Mouse (Mus musculus) gastrocnemius, postnatal 4 days (tissue): ENCODE data around the gene Ddx41. TPM values are rescaled to one million over a fixed set of nuclear protein-coding genes. Genes with fewer than 3 reads are reported as not detected.
A peak's percentile ranks its signal among the peaks of the same experiment; 100 is the strongest.
"Not testable (repeated sequence)": the region's sequence is repeated elsewhere in the genome, so short reads cannot be mapped to it uniquely, and the experiment has no call there.

ENCODE experiments used
- DNase-seq, 2 experiments: peaks; one replicate each; pipeline ENCODE4 v3.0.0; 2021 to 2022; ENCODE audit warnings: low spot score in 2 of 2, mixed read lengths in 2 of 2
- long read RNA-seq, 2 experiments: library from polyadenylated mRNA; stranded (forward); transcript quantifications; one replicate each; pipeline ENCODE4 v2.0.0; 2021
- total RNA-seq, 2 experiments: library from RNA; stranded (reverse); gene quantifications; 2 replicates each; pipeline ENCODE4 v1.2.3; 2021

Gene Ddx41
- 10 to 100 TPM; 19.9 to 20.9 TPM for total RNA-seq
- long read RNA-seq, experiment 1, transcript Ddx41-201 (17 exons, 2,205 nt): major isoform, 36 of 52 reads
- long read RNA-seq, experiment 1, partial matches to known transcripts: 3 of 52 reads
- long read RNA-seq, experiment 1, other reads (novel, unspliced or antisense): 13 of 52 reads
- long read RNA-seq, experiment 2, transcript Ddx41-201 (17 exons, 2,205 nt): major isoform, 30 of 46 reads
- long read RNA-seq, experiment 2, partial matches to known transcripts: 5 of 46 reads
- long read RNA-seq, experiment 2, other reads (novel, unspliced or antisense): 11 of 46 reads

DNA sequence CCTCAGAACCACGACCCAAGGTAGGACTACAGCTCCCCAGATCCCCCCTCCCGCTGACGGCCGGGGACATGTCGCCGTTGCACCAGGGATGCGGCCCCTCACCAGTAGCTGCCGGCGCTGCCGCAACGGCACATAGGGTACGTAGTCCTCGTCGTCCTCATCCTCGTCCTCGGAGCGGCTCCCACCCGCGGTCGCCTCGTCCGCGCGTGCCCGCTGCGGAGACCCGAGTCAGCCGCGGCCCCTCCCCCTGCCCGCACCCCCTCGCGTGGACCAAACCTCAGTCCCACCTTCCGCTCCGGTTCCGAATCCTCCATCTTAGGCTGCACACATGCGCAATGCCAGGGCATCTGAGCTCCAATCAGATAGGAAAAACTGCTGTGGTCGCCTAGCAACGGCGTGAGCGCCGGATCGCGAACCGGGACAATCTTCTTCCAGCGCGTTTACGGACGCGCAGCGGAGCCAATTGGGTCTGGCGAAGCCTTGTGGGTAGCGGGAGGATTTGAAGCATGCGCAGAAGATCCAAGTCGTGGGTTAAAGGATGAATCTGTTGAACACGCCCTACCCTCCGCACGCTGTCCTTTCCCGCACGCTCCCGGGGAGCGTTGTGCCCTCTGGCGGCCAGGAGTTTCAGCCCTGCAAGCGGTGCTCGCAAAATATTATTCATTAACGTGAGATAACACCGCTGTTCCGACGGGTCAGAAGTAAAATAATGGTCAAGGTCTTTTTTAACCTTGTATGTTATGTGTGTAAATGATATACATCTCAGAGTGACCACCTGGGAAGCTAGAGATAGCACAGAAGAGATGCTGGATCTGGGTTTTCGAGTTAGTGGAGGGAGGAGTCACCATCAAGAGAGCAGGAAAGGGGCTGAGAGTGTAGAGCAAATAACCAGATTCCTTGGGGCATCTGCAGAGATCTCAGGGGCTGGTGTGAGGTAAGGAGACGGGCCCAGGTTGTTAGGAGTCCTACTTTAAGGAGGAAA, at the start of gene Ddx41:
Gene Ddx41 (minus strand): TSS at position 465 of the 982 bp plus-strand sequence.
- DNase-seq: peak; percentile 96 to 97

DNA sequence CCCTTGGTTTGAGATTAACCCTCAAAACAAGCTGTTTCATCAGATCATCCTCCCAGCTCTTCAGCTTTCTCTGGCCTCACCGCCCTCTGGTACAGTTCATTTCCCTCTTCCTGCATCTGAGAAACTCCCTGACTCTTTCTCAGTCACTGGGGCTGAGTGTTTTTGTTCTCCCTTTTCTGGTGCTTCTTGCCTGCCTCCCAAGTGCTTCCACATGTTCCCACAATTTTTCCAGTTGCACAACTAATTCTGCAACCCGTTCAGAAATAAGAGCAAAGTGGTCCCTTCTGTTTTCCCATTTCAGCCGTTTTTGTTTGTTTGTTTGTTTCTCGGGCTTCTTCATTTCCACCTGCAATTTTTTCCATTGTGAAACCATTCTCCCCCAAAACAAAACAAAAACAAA, 41.6 kb upstream of the Ddx41 start:
- no peak for DNase-seq

DNA sequence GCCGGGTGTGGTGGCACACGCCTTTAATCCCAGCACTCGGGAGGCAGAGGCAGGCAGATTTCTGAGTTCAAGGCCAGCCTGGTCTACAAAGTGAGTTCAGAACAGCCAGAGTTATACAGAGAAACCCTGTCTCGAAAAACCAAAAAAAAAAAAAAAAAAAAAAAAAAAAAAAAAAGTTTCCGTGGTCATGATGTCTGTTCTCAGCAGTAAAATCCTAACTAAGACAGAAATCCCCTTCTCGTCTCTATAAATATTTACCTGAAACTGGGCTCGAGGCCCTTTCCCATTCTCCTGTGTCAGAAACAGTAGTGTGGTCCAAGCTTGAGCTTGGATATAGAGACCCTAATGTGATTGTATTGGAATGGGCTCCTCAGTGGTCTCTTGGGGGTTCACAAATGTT, 40.4 kb upstream of the Ddx41 start:
- DNase-seq: not testable (repeated sequence)

DNA sequence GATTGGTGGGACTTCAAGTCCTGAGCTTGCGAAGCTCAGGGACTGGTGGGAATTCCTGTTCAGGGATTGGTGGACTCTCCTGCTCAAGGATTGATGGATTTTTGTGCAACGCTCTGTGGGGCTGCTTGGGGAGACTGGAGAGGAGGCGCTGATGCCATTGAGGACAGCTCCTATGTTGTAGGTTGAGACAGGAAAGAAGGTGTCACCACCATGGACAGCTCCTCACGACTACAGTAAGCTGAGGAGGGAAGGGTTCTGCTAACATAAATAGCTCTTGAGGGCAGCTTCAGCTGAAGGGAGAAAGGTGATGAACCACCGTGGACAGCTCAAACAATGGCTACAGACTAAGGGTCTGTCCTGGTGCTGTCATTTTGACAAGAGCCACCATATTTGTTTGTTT, 39.5 kb upstream of the Ddx41 start:
- DNase-seq: no peak

DNA sequence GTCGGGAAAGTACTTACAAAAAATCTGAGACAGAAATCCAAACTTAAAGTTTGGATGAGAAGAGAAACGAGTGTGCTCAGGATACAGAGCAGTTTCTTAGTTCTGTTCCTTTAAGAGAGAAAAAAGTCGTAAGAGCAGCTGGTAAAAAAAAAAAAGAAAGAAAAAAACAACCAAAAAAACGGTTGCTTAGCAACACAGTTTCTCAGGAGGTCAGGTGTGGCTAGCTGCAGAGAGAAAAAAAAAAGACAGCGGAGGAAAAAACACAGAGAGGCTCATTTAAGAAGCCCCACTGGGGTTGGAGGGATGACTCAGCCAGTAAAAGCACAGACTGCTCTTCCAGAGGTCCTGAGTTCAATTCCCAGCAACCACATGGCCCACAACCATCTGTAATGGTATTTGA, 37.9 kb upstream of the Ddx41 start:
- DNase-seq: no peak

DNA sequence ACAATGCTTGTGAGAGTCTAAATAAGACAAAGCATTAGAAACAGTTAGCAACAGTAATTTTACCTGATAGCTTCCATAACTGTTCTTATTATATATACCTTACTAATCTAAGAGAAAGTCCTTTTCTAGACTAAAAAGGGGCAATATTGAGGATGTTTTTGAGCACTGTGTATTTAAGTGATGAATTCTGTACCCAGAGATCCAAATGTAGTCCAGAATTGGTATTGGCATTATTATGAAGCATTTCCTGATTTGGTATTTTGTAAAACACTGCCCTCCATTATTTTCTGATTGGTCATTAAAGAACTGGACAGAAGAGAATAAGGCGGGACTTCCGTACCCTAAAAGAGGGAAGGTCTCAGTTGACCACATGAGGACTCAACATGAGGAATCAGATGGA, 37.0 kb upstream of the Ddx41 start, which contains the start of gene Tmed9:
Gene Tmed9 (plus strand): TSS at position 301 of the 400 bp plus-strand sequence.
- no peak for DNase-seq

DNA sequence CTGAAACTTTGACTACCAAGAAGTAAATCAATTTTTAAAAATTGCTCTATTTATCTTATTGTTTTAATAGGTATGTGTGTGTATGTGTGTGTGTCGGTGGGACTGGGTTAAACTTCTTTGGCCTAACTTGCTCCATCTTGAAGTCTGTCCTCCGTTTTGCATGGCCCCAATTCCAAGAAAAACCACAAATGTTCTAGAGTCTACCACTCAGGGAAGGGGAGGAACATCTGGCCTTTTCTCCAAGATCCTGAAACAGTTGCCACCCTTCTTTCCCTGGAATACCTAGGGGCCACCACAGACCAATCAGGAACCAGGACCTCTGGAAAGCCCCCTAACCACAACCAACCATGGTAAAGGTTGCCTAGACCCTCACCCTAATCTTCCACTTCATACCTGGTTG, 35.5 kb upstream of the Ddx41 start:
- DNase-seq: no peak

DNA sequence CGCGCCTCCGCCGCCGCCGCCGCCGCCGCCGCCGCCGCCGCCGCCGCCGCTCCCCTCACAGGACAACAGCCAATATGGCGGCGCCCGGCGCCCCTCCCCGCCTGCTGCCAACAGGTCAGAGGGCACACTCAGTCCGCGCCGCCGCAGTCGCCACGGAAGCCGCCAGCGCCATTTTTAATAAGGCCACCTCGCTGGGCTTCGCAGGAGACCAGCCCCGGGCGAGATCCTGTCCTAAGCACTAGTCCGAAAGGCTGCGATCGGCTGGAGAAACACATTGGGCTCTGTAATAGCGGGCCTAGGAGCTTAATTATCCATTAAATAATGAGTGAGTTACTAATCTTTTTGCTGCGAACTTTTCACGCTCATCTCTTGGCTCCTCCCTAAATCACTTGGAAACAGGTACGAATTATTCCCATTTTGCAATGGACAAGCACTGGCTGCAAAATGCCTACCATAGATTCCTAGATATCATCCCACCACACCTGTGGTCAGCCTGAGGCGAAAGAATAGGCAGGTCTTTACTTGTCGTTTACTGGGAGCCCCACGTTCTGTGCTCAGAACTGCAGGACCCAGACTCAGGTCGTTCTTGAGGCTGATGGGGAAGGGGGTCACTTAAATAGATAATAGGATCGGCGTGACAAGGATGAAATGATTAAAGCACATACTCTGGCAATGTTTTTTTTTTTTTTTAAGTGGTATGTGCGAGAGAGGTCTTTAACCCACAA, 34.7 kb upstream of the Ddx41 start, which contains the start of gene Fam193b:
Gene Fam193b (minus strand): TSS at position 94 of the 725 bp plus-strand sequence.
- DNase-seq: peak; percentile 93 to 95

DNA sequence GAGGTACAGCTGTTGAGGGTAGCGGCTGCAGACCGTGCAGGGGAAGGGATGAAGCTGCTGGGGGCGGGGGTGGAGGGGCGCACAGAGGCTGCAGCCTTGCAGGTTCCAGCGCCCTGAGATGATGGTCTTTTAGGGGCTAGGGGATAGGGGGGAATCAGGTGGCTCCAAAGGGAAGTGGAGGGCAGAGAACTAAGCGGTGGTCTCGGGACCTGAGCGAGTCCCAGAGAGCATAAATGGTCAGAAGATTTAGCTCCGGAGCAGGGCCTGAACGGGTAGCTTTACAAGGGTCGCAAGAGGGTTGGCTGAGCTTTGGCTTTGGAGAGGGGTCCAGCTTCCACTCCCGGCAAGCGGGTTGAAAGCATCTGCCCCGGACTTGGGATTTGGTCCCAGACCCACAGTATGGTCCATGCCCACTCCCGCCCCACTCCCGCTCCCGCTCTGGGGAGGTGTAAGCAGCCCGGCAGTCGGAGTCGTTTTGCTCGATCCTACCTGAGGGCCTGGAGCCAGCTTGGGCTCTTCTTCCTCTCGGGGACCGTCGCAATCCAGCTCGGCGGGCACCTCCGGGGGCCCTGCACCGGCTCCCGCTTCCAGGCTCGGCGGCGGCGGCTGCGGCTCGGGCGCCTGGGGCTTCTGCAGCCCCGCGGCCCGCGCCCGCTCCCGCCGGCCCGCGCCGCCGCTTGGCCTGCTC, 34.0 kb upstream of the Ddx41 start:
- peak; percentile 29 to 54 for DNase-seq

DNA sequence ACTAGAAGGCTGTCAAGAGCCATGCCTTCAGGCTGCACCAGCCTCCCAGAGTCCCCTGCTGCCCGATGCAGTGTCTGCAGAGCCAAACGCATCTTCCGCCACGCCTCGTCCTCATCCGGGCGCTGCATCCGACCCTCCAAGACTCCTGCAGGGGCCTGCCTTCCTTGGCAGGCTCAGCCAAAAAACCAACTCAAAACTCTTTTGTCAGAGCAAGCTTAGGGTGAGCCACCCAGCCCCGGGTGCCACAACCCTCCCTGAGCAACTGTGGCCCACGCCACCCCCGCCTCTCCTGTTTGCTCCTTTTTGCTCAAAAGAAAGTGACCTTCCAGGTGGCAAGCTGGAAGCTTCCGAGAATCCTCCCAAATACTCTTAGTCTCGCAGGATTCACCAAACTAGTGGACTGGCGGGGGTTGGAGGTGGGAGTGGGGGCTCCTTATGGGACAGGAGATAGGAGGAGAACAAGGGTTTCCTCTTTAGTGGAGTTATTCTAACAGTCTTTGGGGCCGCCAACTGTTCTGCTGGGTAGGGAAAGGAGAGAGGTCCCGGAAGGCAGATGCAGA, 33.3 kb upstream of the Ddx41 start:
- DNase-seq: peak in 1 of 2 experiments; percentile 26

DNA sequence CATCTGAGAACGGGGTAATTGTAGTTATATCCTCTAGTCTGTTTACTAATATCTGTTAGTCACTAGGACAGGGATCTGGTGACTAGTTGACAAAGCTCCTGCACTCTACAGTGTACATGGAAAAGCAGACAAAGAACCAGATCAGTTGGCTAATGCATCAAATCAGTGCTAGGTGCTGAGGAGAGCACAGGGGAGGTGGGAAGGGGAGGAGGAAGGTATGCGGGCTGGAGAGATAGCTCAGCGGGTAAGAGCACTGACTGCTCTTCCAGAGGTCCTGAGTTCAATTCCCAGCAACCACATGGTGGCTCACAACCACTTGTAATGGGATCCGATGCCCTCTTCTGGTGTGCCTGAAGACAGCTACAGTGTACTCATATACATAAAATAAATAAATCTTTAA, 32.1 kb upstream of the Ddx41 start:
- not testable (repeated sequence) for DNase-seq

DNA sequence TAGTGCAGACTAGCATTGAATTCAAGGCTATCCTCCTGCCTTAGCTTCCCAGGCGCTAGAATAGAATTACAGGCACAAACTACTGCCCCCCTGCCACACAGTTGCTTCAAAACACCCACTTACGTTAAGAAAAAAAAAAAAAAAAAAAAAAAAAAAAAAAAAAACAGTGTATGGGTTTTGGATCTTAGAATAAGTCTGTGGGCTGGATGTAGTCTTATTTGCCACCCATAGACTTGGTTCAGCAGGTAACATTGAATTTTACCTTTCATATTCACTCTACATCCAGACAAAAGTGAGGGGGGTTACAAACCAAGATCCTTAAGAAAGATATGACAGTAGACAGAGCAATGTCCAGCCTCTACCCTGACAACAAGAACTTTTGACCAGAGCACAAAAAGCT, 31.5 kb upstream of the Ddx41 start:
- no peak for DNase-seq

DNA sequence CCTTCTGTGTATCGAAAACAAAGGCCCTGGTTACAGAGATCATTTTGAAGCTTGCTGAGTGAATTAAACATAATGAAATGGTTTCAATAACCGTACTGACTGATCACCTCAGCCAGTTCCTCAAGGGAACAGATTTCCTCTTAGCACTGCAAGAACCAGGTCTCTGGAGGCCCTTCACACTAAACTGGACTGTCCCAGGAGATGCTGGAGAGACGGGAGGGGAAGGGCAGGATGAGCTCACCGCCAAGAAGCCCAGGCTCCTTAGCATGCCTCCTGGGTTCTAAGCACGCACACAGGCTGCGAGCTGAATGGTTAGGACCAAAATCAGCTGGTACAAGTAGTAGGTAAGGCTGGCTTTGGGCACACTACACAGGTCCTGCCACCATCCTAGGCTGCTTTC, 30.5 kb upstream of the Ddx41 start:
- no peak for DNase-seq

DNA sequence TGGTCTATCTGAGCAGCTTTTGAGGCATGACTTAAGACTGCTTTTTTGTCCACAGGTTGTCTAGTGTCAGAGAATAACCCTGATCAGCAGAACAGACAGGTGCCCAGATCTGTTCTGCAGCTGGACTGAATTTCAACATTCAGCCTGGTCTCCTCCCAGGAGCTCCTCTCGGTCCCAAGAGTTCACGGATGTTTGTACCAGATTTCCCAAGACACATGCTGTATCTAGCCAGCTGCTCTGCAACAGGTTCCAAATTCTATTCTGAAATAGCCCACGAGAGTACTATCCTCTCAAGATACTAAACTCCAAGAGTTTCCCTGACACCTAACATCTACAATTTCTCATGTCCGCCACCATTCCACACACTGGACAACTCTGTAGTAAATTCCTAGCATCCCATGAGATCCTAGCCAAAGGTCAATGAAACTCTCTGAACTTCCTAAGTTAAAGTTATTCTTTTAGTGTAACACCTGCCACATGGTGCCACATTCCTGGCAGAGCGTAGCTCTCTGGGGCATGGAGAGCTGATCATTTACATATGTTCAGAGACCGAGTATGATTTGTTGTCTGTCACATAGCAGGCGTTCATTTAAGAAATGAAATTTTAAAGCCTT, 26.9 kb upstream of the Ddx41 start:
- no peak for DNase-seq

DNA sequence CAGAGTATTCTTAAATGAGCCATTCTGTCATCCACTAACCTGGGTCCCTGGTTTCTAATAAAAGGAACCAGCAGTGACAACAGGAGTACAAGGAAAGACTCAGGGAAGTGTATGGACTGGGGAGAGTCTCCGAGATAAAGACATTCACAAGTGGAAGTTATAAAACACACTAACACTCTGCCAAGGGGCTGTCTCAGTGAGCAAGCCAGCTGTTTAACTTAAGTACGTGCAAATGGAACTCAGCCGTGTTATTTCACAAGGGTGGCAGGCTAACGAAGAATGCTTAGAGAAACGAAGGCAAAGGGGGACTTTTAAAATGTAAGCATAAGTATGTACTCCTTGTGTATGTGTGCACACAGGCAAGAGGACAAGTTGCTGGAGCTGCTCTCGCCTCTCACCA, 21.0 kb upstream of the Ddx41 start:
- no peak for DNase-seq

DNA sequence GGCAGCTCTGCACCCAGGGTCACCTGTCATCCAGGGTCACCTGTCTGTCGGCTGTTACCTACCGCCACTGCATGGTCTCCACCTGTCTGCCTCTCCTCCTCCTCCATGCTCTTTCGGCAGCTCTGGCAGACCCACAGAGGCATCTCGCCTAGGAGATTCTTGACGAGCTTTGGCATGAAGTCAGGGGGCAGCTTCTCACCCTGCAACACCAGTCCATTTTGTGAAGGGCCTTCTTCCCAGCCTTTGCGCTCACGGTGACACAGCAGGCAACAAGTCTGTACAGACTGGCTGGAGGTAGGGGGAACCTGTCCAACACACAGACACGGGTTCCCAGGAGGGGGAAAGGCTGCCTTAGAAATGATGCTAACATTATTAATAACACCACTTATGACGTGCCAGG, 19.5 kb upstream of the Ddx41 start:
- DNase-seq: no peak

DNA sequence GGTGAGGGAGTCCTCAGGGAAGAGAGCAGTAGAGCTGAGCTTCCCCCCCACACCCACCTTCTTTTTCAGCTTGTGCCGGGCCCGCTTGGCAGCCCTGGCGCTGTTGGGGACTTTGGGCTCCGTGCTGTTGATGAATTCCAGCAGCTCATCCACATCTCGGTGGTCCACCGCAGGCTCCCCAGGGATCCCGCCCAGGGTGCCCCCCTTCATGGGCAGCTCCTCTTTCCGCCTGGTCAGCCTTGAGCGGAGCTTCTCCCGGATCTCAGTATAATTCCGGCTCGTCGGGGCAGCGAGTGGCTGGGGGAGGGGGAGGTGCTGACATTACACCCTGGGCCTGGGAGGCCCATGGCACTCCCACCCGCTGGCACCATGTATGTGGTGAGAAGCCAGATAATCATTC, 12.6 kb upstream of the Ddx41 start:
- DNase-seq: no peak

DNA sequence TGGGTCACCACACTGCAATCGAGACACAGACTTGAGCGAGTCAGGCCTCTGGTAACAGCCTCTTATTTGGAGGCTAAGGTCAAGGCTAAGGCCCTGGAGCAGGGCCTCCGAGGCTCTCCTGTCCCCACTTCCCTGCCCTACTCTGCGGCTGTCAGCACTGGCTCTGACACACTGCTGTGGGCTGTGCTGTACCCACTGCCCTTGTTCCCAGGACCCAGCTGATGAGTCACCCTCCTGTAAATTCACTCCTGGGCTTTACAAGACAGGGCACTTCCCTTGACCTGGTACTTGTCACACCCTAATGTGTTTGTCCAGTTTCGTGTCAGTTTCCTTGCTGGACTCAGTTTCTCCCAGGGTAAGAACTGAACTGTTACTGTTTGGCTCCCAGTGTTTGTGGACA, 12.0 kb upstream of the Ddx41 start:
- DNase-seq: no peak

DNA sequence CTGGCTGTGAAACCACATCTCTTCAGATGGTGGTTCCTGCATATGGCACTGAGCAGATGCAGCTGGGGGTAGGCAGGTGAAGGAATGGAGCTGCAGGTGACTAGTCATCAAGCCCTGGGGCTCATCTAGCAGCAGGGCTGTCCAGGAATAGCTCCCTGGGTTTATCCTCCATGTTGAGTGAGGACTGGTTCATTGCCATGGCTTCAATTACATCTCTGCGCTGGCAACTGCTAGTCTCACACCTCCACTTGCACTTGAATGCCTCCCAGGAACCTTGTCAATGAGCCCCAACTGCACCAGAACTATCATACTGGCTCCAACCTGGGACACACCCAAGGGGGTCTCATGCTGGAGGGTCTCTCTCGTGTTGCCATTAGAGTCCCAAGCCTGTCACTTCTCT, 11.5 kb upstream of the Ddx41 start:
- no peak for DNase-seq

DNA sequence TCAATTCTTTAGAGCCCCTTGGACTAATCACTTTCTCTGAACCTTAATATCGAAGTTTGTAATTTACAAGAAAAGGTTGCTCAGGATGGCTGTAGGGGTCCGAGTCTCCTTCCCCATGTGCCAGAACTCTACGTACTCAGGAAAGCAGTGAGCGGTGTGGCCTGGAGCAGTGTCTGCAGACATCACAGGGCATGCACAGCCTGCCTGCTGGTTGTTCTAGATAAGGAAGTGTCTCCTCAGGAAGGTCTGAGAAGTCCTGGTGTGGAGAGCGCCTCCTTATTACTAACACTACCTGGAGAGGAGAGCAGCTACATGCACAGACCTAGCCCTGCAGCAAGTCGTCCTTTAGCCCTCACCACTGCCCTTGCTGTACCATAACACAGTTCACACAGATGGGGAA, 8.3 kb upstream of the Ddx41 start:
- no peak for DNase-seq
